Mouse (Mus musculus) erythroblast, embryonic 14.5 days (primary cell): ENCODE measurements around the gene Fkbp6. TPM values are rescaled to one million over a fixed set of nuclear protein-coding genes. Genes with fewer than 3 reads are reported as not detected.

Experiments used
- H3K27me3 ChIP-seq: 2 replicates; pipeline ENCODE4 v1.6.1; 2012; ENCODE audit warnings: inconsistent platforms; ENCODE audit not compliant: control insufficient read depth
- H3K36me3 ChIP-seq: 2 replicates; pipeline ENCODE4 v1.6.1; 2012; ENCODE audit warnings: mild to moderate bottlenecking, inconsistent platforms; ENCODE audit not compliant: control insufficient read depth
- H3K4me1 ChIP-seq: 2 replicates; pipeline ENCODE4 v1.6.1; 2012; ENCODE audit warnings: inconsistent platforms; ENCODE audit not compliant: control insufficient read depth
- H3K4me3 ChIP-seq: replicated peaks from 2 replicates; pipeline ENCODE3; 2012; ENCODE audit warnings: moderate library complexity, mild to moderate bottlenecking, inconsistent platforms
- H3K9me3 ChIP-seq: 2 replicates; pipeline ENCODE4 v1.6.1; 2012; ENCODE audit warnings: low read length, inconsistent platforms, mixed read lengths; ENCODE audit not compliant: control insufficient read depth
- GATA1 ChIP-seq: IDR thresholded peaks from 2 replicates; pipeline ENCODE4 v1.6.1; 2012; ENCODE audit warnings: low read length, inconsistent platforms, mixed read lengths
- TAL1 ChIP-seq: IDR thresholded peaks from 3 replicates; pipeline ENCODE4 v1.6.1; 2012; ENCODE audit warnings: low read length, inconsistent platforms, mixed read lengths
- polyA plus RNA-seq: library from polyadenylated mRNA; stranded (reverse); fragments of >175 nt; gene quantifications from 2 replicates; pipeline ENCODE4 v1.2.3, GENCODE M21; 2012

The Fkbp6 gene
- polyA plus RNA-seq, 1 experiment, result not detected

DNA sequence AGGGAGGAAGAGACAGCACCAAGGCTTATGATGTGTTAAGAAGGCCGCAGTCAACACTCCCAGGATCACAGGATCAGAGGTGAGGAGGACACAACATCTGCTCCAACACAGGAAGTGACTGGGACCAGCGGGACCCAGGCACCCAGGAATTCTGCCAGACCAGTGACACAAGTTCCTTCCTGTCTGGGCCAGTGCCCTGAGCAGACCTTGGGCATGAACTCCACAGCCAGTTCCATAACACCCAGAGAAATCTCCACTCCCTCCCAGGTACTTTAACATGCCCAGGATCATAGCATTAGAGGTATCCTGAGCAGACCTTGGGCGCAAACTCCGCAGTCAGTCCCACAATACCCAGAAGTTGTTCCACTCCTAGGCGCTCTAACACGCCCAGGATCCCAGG lies 18.7 kb downstream of the Fkbp6 start:
- Histone ChIP-seq H3K9me3 (no peaks in the 10 kb centered on the region), H3K4me1 (no peaks in the 10 kb centered on the region), H3K27me3 (no peaks in the 10 kb centered on the region), H3K36me3 (no peaks in the 10 kb centered on the region), H3K4me3 (no peak overlapping the region)
- no peak for TF ChIP-seq GATA1
- TF ChIP-seq TAL1, result no peak

DNA sequence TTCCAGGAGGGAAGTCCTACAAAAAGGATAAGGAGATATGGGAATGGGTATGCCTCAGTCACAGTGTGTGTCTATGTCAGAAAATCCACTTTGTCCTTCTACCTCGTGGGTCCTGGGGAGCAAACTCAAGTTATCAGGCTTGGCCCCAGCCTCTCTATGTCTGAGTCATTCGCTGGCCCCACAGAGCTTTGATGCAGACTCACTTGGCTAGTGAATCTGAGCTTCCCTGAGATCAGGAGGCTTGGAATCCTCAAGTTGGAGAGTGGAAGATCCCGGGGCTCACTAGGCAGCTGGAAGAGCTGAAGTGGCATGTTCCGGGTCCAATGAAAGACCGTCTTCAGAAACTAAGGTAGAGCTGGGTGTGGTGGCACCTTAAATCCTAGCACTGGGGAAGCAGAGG lies 19.6 kb downstream of the Fkbp6 start:
- TF ChIP-seq TAL1 (no peak), GATA1 (no peak)
- Histone ChIP-seq H3K36me3 (no peaks in the 10 kb centered on the region), H3K4me3 (no peak overlapping the region), H3K4me1 (no peaks in the 10 kb centered on the region), H3K9me3 (no peaks in the 10 kb centered on the region), H3K27me3 (no peaks in the 10 kb centered on the region)

DNA sequence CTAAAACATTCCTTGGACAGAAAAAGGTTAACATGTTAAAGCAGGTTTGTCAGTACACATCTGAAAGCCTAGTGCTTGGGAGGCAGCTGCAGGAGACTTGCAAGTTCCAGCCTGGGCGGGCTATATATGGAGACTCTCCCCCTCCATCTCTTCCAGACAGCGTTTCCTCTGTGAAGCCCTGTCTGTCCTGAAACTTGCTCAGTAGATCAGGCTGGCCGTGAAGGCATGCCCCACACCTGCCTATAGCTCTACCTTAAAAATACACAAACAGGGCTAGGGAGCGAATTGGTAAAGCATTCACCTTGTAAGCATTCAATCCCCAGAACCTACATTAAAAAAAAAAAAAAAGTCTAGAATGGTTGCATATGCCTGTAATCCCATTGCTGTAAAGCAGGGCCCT lies 20.4 kb downstream of the Fkbp6 start:
- Histone ChIP-seq H3K9me3 (no peaks in the 10 kb centered on the region), H3K4me1 (no peaks in the 10 kb centered on the region), H3K4me3 (no peak overlapping the region), H3K36me3 (no peaks in the 10 kb centered on the region), H3K27me3 (no peaks in the 10 kb centered on the region)
- TF ChIP-seq GATA1 (no peak), TAL1 (no peak)

DNA sequence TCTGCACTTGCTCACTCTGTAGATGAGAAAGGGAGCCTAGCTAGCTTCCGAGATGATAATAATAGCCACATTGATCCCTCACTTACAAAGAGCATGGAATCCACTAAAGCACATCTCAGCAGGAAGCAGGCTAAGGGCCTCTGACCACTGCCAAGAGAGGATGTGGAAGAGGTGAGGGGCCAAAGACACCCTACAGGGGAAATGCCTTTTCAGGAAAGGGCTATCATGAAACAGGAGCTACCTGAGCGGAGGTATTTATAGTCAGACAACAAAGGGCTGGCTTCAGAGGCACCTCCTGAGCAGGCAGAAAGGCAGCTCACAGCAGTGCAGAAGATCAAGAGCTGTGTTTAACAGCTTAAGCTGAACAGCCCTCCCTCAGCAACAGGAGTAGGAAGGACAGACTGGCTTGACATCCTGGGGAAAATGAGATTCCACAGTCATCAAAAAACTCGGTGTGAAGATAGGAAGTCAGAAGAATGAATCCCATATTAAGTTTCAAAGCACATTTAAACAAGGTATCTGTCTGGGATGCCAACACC lies 23.7 kb downstream of the Fkbp6 start:
- Histone ChIP-seq H3K4me1 (no peaks in the 10 kb centered on the region), H3K27me3 (no peaks in the 10 kb centered on the region), H3K4me3 (no peak overlapping the region), H3K9me3 (no peaks in the 10 kb centered on the region), H3K36me3 (no peaks in the 10 kb centered on the region)
- TF ChIP-seq TAL1 (no peak), GATA1 (no peak)

DNA sequence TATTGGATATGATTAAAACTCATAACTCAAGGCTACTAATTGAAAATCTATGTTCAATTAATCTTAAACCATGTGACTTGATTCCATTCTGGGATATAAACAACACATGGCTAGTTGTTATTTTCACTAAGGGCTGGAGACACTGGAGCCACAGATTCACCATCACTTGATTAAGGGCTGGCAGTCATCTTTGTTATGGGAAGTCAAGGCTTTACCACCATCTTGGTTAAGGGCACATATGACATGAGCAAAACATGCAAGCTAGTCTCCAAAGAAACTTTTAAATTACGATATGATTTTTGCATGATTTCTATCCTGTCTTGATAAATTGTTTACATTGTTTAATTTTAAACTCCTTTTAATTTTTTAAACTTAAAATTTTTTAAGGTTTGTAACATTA lies 27.6 kb downstream of the Fkbp6 start:
- H3K4me3 ChIP-seq, result no peak overlapping the region
- no peaks in the 10 kb centered on the region for H3K4me1 ChIP-seq
- no peaks in the 10 kb centered on the region for H3K9me3 ChIP-seq
- H3K27me3 ChIP-seq, result no peaks in the 10 kb centered on the region
- TF ChIP-seq GATA1, result no peak
- no peak for TF ChIP-seq TAL1
- no peaks in the 10 kb centered on the region for H3K36me3 ChIP-seq

DNA sequence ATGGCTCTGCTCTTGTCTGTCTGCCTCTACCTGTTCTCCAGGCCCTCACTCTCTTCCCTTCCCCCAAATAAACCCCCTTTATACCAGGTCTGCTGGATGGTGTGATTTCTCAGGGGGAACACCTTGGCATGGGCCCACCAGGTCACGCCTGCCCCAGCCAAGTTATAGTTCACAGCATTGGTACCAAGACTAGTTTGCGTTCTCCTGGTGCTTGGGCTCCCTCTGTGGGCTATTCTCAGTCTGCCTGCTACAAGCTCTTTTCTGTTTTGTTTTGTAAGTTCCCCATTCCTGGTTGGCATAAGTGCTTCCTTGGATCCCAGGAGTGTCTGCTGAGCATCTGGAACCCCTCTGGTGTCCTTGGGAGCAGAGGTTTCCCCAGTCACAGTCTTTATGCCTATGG lies 30.0 kb downstream of the Fkbp6 start:
- Histone ChIP-seq H3K4me3 (no peak overlapping the region), H3K36me3 (no peaks in the 10 kb centered on the region), H3K27me3 (no peaks in the 10 kb centered on the region), H3K4me1 (no peaks in the 10 kb centered on the region), H3K9me3 (no peaks in the 10 kb centered on the region)
- TF ChIP-seq TAL1, result no peak
- TF ChIP-seq GATA1, result no peak

DNA sequence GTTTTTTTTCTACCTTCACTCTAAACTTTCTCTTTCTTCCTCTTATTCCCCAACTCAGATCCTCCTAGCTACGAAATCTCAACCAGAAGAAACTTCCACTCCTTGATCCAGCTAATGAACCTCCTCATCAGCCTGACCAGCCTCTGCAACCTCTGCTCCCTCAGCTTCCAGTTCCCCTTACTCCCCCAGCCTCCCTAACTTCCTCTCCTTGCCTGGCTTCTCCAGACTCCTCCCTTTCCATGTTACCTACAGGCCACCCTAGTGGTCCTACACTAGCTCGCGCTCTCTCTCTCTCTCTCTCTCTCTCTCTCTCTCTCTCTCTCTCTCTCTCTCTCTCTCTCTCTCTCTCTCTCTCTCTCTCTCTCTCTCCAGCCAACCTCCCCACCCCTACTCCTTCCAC lies 33.7 kb downstream of the Fkbp6 start:
- no peak for TF ChIP-seq TAL1
- TF ChIP-seq GATA1, result no peak
- Histone ChIP-seq H3K4me1 (no peaks in the 10 kb centered on the region), H3K9me3 (no peaks in the 10 kb centered on the region), H3K36me3 (no peaks in the 10 kb centered on the region), H3K4me3 (no peak overlapping the region), H3K27me3 (no peaks in the 10 kb centered on the region)

DNA sequence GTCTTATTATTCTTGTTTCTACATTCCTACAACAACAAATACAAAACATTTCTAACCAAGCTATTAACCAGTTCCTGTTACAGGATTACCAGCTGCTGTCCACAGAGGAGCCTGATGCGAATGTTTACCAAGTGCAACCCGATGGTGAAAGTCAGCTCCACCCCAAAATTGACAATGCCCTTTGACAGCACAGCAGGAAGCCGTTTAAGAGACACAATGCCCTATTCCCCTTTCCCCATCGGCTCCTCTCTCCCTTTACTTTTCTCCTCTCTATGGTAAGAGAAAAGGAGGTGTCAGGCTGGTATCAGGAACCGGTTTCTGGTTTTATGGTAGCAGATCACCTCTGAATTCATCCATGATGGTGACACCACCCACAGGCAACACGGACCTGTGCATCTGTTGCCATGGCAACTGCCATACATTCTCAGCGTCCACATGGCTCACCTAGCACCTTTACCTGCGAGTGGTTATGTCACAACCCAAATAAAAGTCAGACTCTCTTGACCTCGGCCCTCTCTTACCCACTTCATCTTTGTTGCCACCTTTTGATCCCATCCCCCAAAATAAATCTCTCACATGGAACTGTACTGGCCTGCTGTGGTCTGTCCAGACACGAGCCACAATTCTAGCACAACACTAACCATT lies 43.4 kb downstream of the Fkbp6 start:
- Histone ChIP-seq H3K4me3 (no peak overlapping the region), H3K9me3 (no peaks in the 10 kb centered on the region), H3K4me1 (no peaks in the 10 kb centered on the region), H3K36me3 (no peaks in the 10 kb centered on the region), H3K27me3 (peaks cover 3% of the 10 kb centered on the region)
- TF ChIP-seq GATA1 (no peak), TAL1 (no peak)

DNA sequence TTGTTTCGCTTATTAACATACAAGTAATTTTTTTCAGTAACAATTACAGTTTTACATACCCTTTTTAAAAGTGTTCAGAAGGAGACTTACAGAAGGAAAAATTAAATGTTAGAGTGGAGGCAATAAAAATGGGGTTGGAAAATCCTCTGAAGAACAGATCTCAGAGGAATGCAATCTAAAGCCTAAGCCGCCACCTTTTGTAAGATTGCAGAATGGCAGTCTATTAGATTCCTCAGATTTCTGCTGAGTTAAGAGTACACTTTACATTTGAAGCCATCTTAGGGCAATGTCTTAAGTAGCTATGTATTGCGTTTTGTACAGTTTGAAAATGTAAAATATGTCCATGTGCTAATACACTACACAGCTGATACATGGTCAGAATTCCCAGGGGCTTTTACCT lies 47.4 kb downstream of the Fkbp6 start:
- no peaks in the 10 kb centered on the region for H3K27me3 ChIP-seq
- no peak overlapping the region for H3K4me3 ChIP-seq
- H3K4me1 ChIP-seq, result no peaks in the 10 kb centered on the region
- H3K36me3 ChIP-seq, result no peaks in the 10 kb centered on the region
- TF ChIP-seq TAL1, result no peak
- no peak for TF ChIP-seq GATA1
- H3K9me3 ChIP-seq, result no peaks in the 10 kb centered on the region

DNA sequence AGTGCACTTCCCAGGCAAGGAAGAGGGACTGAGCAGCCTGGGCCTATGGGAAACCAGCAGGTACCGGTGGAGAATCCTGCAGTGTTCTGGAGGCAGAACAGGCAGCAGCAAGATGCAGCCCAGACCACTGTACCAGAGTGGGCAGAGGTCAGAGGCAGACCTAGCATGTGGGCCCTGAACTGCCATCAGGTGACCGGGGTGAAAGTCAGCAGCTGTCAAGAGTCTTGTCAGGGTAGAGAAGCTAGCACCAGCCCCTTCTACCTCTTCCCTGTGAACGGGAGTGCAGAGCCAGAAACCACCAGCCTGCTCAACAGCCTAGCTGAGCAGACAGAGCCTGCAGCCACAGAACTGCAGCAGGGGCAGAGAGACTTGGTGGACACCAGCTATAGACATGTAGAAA lies 47.9 kb downstream of the Fkbp6 start:
- no peaks in the 10 kb centered on the region for H3K36me3 ChIP-seq

More for the DNA sequence above, 47.9 kb downstream of the Fkbp6 start:
- Histone ChIP-seq H3K4me1 (no peaks in the 10 kb centered on the region), H3K9me3 (no peaks in the 10 kb centered on the region), H3K4me3 (no peak overlapping the region), H3K27me3 (no peaks in the 10 kb centered on the region)
- TF ChIP-seq TAL1, result no peak
- TF ChIP-seq GATA1, result no peak
